Mouse (Mus musculus): Measurements from ENCODE around the gene Mgat5.

Mgat5 gene

DNA sequence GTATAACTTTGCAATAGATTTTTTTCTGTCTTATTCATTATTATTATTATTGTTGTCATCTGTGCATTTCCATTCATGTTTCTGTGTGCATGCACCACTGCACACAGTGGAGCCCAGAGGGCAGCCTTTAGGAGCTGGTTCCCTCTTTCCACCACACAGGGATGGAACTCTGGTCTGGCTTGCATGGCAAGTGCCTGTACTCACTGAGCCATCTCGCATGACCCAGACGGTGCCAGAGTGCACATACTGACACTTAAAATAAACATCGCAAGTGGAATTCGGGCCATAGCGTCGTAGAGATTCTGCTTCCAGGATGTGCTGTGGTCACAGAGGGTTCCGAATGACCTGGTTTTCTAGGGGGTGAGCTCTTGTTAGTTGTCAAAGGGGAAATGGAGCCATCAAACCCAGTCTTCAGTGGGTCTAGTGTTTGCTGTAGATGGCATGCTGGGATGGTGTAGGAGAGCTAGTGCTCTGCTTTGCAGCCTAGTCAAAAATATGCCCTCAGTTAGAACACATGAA is 103.5 kb downstream of the Mgat5 start:
- DNase-seq, result no peak

DNA sequence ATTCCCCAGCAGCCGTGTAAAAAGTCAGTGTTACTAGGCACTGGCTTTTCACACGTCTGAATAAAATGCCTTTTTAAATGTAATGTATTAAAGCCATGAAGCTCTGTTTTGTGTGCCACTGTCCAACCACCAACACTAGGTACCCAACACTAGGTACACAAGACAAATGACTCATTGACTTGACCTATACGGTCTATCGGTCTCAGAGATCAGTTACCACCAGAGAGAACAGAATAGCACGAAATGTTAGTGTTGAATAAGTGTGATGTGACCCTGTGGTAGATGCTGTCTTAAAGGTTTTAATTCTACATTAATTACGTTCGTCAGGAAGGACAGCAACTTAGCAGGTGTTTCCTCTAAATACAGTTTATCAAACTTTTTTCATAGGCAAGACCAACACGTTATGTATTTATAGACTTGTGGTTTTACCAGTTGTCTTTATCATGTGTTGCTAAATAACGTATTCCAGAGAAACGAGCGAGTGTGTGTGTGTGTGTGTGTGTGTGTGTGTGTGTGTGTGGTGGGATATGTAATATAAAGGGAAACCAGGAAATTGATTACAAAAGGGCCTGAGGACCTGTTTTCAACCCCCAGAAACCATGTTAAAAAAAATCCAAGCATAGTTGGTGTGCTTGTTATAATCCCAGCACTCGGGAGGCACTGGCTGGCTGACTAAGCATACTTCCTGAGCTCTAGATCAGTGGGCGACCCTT is 104.3 kb downstream of the Mgat5 start:
- no peak for DNase-seq

DNA sequence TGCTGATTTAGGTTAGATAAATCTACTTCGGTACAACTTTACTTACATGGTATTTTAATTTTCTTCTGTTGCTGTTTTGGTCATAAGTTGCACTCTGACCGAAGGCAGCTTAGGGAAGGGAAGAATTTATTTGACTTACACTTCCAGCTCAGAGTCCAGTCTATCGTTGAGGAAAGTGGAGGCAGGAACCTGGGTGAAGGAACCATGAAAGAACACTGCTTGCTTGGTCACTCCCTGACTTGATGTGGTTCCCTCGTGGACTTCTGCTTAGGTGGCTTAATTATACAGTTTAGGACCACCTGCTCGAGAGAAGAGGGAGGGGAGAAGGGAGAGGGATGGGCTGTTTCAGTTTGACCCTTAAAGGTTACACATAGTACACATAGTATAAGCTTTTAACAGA is 105.2 kb downstream of the Mgat5 start:
- no peak for DNase-seq

DNA sequence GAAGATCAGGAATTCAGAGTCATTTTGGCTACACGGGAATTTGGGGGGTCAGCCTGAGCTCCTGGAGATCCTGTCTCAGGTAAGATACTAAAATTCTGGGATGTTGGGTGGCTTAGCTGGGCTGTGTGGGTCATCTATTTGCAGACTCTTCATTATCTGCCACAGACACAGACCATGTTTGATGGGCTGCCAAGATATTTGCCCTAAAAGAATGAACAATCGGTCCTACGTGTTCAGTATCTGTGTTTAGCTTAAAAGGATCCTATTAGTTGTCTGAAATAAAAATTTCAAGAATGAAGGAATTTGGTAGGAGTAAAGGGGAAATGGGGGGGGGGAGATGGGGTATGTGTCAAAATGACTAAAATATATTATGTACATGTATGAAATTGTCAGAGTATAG is 105.9 kb downstream of the Mgat5 start:
- DNase-seq, result no peak

DNA sequence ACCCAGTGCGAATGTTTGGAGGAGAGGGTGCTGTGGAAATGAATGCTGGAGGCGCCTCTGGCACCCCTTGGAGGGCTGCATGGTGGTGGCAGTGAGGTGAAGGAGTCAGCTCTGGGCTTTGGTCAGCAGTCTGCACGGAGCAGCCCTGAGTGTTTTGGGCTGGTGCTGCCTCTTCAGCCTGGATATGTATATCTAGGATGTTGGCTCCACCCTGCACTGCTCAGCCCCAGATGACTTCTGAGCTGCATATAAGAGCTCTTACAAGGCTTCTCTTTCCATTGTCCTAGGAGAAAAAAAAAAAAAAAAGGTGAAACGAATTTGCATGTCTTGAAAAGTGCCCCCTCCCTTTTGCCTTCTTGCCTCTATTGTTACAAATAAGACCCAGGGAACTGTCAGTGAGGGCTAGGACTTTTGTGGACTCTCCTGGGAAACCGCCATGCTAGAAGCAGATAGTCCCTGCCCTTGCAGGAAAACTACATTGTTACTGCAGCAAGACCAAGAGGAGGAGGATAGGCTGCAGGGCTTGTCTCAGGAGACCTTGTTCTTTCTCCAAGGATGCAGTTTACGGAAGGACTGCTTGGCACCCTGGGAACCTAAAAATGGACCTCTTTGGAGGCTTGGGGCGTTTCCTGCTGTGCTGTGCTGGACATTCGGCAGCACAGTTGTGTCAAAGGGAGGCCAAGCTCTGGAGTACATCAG is 109.0 kb downstream of the Mgat5 start:
- no peak for DNase-seq

DNA sequence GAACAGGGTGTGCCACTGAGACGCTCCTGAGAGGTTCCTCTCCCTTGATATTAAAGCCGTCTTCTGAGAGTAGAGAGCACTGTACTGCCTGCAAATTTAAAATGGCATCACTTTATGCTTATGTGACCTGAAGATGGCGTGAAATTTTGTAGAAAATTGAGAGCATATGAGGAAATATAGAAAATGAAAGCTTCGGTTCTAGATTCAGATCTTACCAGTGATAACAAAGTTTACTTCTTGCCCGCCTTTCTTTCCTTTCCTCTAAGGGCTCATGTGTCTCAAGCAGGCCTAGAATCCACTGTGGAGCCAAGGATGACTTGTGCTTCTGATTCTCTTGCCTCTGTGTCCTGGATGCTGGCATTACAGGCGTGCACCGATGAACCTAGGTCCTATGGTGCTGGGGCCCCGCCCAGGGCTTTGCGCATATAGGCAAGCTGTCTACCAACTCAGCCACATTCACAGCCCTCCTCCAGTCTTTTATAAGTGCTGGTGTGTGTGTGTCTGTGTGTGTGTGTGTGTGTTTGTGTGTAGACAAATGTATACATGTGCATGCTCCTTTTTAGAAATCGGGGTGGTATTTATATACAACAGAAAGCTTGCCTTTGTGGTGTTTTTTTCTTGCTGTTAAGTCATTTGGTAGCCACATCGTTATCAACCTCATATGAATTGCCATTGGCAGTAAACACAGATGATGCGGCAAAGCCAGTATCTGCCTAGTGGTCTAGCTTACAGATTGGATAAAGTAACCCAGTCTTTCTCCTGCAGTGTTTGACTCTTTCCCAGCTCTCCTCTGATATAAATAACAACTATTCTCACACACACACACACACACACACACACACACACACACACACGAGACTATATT is 111.2 kb downstream of the Mgat5 start:
- DNase-seq, result no peak

DNA sequence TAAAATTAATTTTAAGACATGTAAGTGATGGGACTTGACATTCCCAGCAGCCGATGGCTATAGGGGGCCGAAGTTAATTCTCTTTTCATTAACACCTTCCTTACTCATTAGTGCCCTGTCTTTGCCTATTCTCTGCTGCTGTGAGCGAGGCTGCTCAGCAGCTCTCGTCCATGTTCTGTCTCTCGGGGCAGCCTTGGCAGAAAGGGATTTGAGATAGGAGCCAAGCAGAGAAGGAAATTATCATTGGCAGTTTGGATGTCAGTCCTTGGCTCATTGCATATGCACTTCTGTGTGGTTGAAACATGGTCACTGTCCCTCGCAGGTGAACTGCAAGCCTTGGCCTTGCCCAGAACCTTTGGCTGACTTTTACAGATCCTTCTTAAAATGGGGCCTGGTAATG is 111.8 kb downstream of the Mgat5 start:
- no peak for DNase-seq

DNA sequence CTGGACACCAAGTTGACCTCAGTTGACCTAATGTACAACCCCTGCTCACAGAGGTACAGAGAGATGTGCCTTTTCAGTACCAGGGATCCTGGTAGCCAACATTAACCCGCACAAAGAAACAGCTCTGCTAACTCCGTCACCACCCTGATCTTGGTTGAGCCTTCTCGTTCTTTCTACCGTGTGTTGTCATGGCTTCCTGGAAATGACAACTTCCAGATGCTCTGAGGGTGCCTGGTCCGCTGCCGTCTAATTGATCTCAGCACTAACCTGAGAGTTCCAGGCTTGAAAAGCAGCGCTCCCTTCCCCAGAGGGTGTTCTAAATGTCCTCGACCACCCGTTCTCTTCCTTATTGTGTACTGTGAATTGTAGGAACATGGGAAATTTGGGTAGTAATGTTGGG is 112.7 kb downstream of the Mgat5 start:
- DNase-seq, result no peak

DNA sequence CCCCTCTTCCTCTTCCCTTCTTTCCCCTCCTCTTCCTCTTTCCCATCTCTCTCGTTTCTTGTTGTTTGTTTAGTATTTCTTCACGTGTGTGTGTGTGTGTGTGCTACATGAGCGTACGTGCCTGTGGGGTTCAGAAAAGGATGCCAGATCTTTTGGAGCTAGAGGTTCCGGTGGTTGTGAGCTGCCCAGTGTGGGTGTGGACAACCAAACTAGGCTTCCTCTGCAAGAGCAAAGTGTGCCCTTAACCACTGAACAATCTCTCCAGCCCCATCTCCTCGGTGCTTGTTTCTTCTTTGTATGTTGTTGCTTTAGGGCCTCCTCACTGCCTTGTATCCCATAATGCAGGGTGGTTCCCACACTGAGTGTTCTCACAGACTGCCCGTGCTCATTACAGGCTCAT is 113.7 kb downstream of the Mgat5 start:
- DNase-seq, result no peak

DNA sequence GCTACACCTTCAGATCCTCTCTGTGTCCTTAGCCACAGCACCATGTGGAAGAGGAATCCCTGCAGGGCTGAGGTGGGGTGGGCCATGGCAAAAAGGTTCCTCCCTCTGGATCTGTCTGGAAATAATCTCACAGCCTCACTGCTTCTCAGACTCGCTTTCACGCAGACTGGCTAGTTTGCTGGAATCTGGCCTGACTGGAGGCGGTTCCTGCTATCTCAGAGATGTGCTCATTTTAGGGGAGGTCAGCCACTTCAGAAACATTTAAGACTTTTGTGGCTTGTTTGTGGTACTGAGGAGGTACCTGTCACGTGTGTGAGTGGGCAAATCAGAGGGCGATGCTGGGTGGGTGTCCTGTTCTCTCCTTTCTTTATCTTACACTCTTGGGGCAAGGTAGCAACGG is 115.0 kb downstream of the Mgat5 start:
- DNase-seq, result no peak

DNA sequence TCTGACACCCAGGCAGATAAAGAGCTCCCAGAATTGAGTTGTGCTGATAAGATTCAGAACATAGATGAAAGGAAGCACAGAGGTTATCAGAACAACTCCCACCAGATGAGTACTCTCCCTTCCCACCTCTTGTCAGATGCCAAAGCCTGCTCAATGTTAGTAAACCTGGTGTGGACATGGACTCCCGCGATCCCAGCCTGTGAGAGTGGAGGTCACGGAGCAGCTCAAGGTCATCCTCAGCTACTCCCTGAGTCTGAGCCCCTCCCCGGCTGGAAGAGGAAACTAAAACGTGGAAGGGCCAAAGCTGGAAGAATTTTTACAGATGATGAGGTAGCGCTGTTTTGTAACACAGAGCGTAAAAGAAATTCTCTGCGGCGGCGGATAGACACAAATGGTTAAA is 116.1 kb downstream of the Mgat5 start:
- DNase-seq, result no peak

DNA sequence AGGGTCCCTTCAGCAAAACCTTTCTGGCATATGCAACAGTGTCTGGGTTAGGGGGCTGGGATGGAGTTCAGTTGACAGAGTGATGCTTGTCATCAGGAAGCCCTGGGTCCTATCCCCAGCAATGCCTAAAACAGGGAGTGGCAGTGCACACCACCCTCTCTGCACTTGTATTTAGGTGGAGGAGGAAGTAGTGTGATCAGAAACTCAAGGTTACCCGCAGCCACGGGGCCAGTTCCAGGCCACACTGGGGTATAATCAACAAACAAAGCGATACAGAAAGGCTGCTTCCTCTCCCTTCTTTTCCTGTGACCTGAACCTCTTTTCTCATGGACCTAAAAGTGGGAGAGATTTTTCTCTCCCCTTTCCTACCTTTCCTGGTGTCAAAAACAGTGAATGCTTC is 116.8 kb downstream of the Mgat5 start:
- DNase-seq, result no peak

DNA sequence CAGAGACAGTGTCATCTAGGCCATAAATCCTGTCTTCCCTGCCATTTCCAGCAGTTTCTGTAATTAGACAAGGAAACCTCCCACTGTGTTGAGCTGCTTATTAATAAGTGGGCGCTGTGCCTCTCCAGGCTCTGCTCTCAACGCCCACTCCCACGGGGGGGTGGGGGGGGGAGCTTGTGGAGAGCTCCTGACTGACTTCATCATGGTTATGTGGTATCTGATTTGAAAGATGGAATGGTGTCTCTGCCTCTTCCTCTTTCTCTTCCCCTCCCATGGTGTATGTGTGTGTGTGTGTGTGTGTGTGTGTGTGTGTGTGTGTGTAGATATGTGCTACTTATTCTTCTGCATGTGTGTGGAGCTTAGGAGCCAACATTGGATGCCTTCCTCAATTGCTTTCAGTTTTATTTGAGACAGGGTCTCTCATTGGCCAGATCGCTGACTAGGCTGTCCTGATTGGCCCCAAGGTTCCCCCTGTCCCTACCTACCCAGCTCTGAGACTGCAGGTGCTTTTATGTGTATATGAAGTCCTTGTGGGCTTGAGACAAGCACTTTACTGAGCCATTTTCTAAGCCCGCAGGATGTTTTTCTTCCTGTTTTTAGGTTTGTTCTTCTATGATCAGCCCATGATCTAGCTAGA is 117.5 kb downstream of the Mgat5 start:
- no peak for DNase-seq

DNA sequence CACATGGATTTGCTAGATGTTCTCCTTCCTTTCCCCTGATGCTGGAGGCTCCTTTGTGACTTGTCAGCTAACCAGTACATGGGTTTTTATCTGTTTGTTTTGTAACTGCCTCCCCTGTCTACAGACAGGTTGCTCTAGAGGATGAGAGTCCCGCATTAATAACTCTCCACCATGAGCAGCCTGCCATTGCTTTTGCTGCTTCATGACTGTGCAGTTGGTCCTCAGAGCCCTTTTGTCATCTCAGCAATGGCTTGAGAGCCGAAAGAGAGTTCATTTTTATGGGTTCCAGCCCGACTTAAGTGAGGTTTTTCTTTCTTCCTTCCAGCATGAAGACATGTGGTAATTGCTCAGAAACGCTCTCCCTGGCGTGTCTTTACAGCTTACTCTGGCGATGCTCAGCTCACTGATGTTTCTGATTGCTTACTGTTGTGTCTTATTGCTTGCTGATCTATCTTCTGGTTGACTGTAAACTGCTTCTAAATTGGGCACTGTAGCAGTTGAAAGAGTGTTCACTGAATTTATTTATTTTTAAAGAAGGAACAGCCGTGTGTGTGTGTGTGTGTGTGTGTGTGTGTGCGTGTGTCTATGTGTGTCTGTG is 120.9 kb downstream of the Mgat5 start:
- no peak for DNase-seq

DNA sequence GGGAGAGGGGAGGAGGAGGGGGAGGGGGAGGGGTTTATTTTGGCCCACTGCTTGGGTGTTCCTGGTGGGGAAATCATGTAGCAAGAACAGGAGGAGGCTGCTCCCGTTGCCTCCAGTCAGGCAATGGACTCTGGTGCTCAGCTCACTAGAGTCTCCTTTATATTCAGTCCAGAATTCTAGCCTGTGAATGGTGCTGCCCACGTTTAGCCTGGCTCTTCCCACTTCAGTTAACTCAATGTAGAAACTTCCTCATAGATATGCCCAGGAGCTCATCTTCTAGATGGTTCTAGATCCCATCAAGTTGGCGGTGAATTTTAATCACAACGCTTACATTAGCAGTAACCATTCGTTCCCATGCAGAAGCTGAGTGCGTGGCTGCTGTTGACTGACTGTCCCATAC is 123.0 kb downstream of the Mgat5 start:
- DNase-seq, result no peak

DNA sequence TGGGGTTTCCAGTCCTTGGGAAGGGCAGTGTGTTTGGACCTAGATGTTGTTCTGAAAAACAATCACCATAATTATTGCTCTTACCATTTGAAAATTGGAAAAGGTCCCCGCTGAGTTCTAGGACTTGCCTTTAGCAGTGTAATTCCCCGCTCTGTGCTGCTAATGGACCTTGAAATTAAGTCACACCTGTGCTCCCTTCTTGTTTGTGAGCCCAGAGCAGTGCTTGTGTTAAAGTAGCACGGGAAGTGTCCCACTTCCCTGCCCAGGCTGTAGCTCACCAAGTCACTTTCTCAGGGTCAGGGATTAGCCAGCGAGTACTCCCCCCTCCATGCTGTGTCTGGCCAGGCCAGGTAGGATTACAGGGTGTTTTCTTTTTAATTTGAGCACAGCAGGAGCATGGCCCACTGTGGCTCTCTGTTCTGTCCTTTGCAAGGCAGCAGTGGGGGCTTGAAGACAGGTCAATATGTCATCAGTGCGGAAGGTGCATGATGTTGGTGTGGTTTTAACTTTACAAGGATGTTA is 123.6 kb downstream of the Mgat5 start:
- no peak for DNase-seq

DNA sequence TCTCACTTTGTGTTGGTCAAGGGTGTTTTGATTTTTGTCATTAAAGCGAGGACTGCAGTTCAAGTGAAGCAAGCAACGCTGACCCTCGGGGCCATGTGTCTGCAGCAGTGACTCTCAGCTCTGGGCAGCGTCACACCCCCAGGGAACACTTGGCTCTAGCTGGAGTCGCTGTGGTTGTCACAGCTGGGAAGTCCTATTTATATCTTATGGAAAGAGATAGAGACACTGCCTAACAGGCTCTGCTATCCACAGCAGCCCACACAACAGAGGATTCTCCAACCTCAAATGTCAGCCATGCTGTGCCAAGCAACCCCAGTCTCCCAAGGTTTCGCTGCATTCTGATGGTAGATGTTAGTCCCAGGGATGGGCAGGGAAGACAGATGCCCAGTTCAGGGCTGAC is 125.0 kb downstream of the Mgat5 start:
- DNase-seq, result no peak

DNA sequence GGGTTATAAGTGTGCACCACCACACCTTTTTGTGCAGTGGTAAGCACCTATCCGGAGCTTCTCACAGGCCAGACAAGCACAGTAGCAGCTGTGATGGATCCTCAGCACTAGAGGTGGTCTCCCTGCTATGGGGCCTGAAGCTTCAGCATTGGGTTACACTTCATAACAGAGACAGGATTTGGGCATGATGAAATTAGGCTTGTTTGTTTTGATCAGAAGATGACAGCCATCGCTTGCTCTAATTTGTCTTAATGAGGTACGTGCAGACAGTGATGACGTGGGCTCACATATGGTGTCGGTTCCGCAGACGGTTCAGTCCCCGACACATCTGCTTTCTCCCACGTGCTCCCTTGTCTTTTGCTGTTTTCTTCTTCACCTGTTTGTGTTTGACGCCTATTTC is 132.9 kb downstream of the Mgat5 start:
- DNase-seq, result no peak

DNA sequence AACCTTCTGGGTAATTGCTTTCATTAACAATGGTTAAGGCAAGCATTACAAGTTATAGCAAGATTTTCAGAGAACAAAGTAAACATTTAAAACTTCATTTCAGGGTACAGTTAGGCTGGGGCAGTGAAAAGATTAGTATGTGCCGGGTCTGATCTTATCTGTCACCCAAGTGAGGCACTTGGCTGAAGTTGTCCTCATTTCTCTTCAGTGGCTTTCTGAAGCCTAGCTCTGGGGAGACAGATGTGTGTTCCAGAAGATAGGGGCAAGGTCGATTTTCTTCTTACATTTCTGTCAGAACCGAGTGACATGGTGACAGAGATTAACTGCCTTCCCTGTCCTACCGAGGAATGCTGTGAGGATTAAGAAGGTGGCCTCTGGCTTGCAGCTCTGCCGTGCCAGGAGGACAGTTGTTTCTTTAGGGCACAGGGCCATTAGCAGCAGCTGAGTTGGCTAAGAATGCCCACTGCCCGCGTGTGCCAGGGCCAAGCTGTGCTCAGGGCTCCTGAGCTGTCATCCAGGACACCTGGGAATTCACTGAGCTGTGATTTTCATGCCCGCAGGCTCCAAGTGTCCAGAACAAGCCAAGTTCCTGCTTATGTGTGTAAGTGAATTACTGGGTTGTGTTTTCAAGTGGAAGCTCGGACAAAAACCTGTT is 134.1 kb downstream of the Mgat5 start:
- DNase-seq, result no peak

DNA sequence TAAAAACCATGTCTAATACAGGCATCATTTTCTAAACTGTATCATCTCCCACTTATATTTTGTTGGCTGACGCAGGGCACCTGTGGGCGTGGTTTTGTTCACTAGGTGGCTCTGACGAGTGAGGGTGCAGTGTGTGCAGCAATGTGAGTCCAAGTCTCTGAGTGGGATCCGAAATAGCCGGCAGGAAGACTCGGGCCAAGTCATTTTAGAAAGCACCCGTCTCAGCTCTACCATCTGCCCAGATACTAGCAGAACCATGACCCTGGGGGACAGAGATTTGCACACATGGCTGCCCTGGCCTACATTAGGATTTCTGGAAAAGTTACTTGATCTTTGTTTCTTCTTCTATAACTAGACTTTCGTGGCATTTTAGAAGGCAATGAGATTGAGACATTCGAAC is 135.5 kb downstream of the Mgat5 start:
- DNase-seq, result no peak

DNA sequence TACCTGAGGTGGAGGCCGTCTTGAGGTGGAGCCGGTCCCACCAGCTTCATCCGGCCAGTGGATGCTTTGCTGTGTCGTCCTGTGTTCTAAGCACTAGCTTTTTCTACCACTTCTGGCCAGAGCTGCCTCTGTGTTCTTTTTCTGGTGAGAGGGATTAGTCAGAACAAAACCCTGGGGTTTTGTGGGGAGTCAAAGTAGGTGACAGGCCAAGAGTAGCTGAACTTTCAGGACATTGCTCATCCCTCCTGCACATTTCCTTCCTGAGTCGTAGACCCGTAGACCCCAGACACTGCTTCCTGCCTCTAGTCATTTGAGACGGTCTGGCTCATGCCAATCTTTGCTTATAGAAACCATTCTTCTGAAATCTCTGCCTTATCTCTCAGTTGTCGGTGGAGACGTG is 140.1 kb downstream of the Mgat5 start:
- no peak for DNase-seq

DNA sequence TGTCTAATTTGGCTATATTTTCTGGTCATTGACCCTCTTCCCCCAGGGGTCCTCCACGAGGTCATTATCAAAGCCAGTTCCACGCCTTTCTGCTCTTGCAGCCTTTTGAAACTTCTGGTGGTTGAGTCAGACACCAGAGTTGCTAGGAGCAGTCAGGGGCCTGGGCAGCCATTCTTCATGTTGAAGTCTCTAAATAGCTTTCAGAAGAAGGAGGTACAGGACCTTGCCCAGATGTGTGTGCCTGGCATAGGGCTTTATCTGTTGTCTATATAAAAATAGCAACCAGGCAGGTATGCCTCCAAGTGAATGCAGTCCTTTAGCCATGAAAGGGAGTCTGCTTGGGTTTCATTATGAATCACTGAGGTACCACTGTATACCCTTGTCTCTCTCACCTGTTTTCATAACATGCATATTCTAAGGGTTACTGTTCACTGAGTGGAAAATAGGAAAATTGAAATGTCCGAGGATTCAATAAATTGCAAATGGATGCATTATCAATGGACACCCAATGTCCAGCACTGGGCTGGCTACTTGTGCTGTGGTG is 141.9 kb downstream of the Mgat5 start:
- no peak for DNase-seq

Measured in lung, postnatal 14 days (tissue).